ENCODE assay signal across 13 mouse cellular contexts in genomic region chr9:94620342-94620741, GRCm38 (mm10).
"Had no signal": no experiment of that assay in that cellular context is flagged by ENCODE, and none has a peak within 500 bp of the region (broad histone marks: within the 10 kb centered on the region; RNA-seq: fewer than 3 reads in every experiment).

No protein-coding gene starts in this region.

- H3K27ac ChIP-seq: layer of hippocampus, adult 2 months; limb, embryonic 13.5 days; liver, embryonic 14.5 days; neural tube, embryonic 12.5 days; stomach, embryonic 15.5 days had no signal

- H3K4me1 ChIP-seq: neural tube, embryonic 12.5 days; stomach, embryonic 15.5 days had no signal

- H3K9ac ChIP-seq: limb, embryonic 13.5 days; liver, embryonic 14.5 days; neural tube, embryonic 12.5 days; stomach, embryonic 15.5 days had no signal

- H3K4me2 ChIP-seq: limb, embryonic 13.5 days; neural tube, embryonic 12.5 days; stomach, embryonic 15.5 days had no signal

- DNase-seq: kidney, adult 11 months; kidney, adult 9 months; kidney, postnatal 10 days; kidney, postnatal 4 days; left cerebral cortex, postnatal 4 days; lung, adult 18-20 months; spleen, adult 18-20 months had no signal

- H3K9me3 ChIP-seq: limb, embryonic 13.5 days; neural tube, embryonic 12.5 days; stomach, embryonic 15.5 days had no signal

- H3K4me3 ChIP-seq: layer of hippocampus, adult 2 months; limb, embryonic 13.5 days; myocyte; neural tube, embryonic 12.5 days; stomach, embryonic 15.5 days had no signal

- H3K36me3 ChIP-seq: limb, embryonic 13.5 days; neural tube, embryonic 12.5 days; stomach, embryonic 15.5 days had no signal

- H3K27me3 ChIP-seq: limb, embryonic 13.5 days; neural tube, embryonic 12.5 days; stomach, embryonic 15.5 days had no signal
